Mouse (Mus musculus): Measurements from ENCODE around the gene Tes.

Tes gene

DNA sequence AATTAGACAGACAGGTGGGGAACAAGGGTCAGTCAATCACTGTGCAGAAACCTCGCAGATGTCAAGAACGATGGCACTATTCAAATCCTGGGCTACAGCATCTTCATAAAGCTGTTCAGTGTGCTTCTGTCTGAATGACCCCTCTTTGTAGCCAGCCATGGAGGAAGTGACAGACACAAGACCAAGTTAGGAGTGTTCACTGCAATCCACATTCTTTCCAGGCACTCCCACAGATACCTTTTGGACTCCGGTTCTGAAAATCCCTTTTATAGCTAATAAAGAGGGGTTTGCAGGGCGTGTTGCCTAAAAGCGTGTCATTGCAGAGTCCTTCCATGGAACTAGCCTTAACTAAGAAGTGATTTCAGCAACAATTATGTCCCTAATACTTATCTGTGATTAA lies 14.9 kb downstream of the Tes start:
- no peak for DNase-seq

DNA sequence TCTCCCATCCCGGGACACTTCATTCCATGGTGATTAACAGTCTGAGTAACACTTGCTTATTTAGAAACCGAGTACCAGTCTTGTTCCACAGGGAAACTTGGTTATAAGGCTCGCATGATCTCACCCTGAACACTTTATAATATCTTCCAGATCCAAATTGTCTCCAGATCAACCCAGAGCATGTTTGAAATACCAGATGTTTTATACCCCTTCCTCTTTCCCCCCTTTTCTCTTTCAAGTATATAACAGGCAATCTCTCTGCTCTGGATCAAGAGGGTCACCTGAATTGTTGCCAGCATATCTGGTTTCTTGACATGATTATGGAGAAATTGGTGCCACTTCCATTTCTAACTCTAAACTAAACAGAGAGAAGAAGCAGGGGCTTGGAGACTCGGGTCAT lies 17.3 kb downstream of the Tes start:
- no peak for DNase-seq

DNA sequence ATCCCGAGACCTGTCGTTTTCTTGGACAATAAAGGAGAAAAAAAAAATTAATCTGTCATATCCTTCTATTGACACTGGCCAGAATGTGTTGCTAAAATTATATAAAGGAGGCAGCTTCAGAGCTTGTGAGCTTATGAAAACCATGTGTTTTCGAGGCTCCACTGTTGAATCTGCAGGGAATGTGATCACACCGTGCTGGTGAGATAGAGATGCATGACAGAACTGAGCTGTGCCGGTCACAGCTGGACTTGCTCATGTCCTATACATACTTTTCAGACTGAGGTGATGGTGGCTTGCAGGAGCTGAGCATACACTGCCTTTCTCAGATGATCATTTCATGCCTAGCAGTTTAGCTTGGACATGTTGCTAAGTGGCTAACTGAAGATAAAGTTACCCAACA lies 17.9 kb downstream of the Tes start:
- DNase-seq = no peak

DNA sequence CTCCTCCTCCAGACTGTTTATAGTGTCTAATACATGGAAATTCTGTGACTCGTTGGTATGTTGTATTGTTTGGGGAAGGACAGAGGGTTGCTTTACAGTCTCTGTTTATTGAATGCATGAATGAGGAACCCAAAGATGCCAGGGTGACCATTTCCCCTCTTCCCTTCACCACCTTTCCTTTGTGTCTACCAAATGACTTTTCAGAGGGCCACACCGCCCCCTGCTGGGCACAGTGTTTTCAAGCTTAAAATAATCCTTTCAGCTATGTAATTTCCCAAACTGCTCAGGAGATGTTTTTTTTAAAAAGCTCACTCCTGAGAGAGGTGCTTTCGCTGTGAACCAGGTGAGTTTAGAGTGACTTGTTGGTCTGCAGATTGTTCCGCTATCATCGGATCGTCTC lies 22.5 kb downstream of the Tes start:
- DNase-seq = peak; percentile 71

DNA sequence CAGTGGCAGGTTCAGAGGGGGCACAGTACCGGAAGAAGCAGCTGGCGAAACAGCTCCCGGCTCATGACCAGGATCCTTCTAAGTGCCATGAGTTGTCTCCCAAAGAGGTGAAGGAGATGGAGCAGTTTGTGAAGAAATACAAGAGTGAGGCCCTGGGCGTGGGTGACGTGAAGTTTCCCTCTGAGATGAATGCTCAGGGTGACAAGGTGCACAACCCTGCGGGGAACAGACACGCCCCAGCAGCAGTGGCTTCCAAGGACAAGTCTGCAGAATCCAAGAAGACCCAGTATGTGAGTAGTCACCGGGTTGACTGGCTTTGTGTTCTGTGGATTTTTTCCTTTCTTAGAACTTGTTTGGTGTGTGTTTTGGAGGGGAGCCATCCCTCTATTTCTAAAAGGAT lies 32.4 kb downstream of the Tes start:
- no peak for DNase-seq

DNA sequence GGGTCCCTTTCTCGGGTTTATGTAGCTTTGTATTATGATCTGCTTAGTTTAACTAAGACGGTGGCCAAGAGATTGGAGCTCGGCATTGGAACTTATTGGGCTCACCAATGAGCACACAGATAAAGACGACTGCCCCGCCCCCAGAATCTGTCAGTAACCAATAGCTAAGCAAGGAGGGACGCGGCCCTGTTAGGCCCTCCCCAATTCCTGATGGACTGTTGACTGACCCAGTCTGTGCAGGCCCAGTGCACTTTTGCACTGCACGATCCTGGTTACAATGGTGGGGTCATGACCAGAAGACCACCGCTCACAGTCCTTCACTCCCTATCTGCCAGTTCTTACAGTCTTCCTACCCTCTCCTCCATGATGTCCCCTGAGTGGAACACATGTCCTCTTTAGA lies 33.6 kb downstream of the Tes start:
- DNase-seq = no peak

DNA sequence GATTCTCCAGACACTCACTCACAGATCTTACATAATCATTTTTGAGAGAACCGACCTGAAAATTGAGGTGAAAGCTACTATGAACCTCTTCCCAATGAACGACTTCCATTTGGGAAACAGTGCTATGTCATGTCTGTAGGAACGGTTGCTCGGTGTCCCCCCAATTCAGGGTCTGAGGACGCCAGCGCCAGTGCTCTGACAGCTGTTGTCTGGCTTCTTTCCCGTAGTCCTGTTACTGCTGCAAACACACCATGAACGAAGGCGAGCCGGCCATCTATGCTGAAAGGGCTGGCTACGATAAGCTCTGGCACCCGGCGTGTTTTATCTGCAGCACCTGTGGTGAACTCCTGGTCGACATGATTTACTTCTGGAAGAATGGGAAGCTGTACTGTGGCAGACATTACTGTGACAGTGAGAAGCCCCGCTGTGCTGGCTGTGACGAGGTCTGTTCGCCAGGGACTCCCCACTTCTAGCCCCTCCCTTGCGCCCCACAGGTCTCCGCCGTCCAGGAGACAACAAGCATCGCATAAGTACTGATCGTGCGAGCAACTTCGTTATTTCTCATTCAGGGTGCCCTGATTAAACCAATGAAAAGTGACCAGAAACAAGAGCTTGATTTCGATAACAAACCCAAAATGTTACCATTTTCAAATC lies 34.7 kb downstream of the Tes start:
- no peak for DNase-seq

DNA sequence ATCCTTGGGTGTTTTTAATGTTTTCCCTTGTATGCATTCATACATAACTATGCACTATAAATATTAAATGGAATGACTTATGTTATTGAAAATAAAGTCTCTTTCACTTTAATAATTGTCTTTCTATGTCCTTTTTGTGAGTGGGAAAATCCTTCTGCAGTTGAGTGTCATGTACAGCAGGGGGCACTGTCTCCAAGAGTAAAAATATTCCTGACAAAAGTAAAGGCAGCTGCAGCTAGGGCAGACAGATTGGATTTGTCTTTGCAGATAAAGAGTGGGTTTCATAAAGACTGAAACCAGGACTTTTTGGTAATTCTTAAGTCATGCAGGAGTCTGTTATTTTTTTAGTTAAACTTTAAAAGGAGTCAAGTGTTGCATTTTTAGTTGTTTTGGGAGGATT lies 40.8 kb downstream of the Tes start:
- DNase-seq = peak; percentile 12

DNA sequence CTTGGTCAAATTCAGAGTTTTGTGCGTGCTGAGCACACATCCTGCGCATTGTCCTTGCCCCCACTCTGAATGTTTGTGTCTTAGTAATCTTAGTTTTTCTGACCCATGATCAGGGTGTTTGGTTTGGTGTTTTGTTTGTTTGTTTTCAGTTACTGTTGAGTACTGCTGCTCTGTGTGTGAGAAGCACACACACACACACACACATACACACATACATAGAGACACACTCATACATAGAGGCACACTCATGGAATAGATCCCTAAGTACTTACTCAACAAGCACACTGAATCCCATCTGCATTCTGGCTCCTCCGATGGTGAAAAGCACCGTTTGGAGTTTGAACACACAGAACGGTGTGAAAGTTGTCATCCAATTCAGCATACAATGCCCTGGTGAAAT lies 41.5 kb downstream of the Tes start:
- DNase-seq = no peak

DNA sequence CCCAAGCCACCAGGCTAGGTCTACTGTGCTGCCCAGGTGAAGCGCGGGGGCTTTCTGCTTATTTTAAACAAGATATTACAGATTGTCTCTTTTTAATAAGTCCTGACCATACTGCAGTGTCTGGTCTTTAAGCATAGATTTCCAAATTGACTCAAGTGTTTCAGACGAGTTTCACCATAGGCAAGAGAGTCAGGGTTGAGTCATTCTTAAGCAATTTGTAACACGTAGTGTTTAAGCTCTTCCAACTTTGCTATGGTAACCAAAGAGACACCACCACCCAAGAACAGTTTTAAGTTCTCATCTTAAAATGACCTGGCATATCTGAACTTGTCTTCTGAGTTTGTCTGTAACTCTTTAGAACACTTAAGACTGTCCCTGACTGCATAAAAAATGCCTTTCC lies 44.3 kb downstream of the Tes start:
- DNase-seq = no peak

DNA sequence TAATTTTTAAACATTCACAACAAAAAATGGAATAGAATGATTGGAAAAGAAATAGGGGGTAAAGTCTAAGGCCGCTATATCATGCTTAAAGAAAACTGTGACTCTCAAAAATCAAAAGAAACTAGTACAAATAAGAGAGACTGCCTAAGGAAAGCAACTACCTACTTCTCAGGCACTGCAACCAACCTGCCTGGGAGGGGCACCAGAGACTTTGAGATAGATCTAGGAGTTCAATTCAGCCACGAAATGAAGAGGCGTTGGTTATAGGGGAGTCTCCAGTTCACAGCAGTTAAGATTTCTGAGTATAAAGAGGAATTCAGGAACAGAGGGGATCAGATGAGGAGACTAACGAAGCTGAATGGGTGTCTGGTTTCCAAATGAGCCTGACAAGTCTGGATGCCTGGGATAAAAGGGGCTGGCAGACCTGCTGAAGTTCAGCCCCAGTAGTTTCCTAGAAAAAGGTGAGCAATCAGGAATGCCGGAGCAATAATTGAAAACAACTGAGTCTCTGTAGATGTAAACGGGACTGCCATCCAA lies 45.7 kb downstream of the Tes start:
- no peak for DNase-seq

DNA sequence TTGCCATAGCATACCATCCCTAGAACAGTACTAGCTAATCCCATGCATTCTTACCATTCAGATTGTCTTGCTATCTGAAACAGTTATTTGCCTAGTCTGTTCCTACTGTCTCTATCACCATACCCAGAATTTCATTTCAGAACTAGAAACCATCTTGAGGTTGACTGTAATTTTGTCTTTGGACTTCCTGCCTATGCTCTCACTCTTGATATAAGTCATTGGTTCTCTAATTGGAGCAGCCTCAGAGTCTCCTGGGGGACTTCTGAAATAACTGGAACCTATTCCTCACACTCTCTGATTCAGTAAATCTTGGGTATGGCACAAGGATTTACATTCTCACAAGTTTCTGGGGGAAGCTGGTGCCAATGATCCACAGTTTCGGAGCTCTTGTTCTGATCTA lies 47.1 kb downstream of the Tes start:
- DNase-seq = no peak

DNA sequence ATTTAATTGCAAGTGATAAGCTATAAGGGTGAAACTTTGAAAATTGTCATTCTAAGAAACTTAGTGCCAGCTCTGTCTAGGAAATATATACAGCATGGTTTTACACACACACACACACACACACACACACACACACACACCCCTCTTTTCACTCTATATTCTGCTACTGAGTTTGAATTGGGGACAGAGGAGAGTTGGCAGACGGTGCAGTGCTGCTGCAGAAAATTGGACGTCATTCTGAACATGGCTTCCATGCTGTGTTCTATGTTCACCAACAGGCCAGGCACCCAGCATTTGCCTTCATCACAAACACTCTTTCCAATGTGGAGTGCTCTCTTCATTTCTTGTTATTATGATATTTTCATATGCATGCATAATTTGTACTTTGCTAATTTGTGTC lies 48.0 kb downstream of the Tes start:
- DNase-seq = no peak

DNA sequence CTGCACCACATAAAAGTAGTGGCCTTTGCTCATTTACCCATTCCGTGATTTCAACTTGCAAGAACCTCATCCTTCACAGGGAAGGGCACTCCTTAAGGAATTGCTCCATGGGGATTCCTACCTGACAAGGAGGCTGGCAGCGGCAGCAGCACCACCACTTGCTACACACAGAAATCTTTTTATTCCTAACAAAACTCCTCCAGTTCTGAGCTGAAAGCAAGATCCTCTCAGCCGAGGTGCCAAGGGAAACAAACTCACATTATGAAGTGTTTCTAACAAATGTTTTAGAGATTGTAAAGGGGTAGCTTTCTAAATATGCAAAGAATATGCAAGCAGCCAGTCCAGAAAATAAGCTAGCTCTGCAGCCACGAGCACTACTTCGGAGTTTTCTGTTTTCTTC lies 49.6 kb downstream of the Tes start:
- no peak for DNase-seq

DNA sequence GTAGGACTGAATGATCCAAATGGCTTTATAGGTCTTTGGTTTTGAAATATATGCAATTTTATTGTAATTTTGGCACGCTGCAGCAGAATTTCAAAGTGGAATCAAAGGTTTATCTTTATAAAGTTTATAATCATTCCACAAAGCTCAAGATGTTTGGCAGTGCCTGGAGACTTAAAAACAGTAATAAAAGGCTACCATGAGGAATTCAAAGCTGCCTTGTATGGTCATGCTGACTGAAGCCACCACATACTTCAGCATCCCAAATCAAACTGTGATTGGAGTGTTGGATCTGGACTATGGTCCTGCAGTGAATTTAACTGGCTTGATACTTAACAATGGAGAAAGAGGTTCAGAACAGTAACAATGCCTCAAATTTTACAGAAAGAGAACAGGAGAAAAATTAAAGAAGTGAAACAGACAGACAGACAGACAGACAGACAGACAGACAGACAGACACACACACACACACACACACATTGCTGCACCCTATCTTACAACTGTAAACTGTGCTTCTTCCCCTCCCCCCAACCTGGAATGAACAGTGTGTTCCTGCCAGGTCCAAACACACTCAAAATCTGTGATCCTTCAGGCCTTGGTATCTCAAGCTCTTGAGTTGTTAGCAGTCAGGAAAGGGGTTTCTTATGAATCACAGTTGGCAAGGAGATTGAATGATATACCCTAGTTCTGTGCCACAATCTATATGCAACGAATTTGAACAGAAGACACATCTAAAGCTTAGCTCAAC lies 50.3 kb downstream of the Tes start:
- no peak for DNase-seq

DNA sequence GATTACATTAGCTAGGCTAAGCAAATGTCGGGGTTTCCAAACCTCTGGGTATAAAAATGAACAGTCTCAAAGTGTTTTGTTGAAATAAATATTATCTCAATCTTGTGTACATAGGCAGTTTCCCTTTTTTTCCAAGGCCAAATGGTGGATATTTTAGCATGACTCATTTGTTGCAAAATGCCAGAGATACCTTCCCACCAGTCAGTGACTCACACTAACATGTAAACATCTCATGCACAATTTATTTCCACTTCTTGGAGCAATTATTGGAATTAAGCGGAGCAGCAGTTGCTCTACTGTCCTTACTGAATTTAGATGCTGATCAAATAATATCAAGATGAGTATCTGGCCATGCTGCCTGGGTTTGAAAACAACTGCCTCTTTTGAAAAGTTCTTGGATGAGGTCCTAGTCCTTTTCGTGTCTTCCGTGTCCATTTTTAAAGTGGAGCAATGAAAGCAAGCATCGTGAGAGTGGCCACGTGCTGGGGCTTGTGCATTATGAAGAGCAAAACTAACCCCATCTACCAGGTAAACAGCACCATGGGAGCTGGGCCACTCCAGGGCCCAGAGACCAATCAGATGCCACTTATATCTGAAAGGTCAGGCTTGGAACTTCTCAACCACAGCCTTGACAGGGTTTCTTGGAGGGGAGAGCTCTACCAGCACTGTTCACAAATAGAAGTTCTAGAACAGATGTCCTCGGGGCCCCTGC lies 54.7 kb downstream of the Tes start:
- no peak for DNase-seq

DNA sequence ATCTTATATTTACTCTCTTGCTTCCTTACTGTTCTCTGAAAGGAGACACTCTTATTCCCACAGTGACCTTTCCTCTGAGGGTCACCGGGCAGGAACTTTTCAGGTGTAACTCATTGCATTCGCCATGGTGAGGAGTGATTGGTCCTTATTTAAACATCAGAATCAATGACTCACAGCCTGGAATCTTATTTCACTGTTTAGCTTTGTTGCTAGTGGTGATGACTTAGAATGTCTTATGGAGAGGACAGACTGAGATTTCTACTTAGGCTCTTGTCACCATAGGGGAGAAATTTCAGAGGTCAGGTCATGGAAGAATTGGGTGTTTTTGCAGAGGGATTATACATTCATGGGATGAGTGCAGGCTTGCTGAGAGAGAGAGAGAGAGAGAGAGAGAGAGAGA lies 75.1 kb downstream of the Tes start:
- DNase-seq = no peak

DNA sequence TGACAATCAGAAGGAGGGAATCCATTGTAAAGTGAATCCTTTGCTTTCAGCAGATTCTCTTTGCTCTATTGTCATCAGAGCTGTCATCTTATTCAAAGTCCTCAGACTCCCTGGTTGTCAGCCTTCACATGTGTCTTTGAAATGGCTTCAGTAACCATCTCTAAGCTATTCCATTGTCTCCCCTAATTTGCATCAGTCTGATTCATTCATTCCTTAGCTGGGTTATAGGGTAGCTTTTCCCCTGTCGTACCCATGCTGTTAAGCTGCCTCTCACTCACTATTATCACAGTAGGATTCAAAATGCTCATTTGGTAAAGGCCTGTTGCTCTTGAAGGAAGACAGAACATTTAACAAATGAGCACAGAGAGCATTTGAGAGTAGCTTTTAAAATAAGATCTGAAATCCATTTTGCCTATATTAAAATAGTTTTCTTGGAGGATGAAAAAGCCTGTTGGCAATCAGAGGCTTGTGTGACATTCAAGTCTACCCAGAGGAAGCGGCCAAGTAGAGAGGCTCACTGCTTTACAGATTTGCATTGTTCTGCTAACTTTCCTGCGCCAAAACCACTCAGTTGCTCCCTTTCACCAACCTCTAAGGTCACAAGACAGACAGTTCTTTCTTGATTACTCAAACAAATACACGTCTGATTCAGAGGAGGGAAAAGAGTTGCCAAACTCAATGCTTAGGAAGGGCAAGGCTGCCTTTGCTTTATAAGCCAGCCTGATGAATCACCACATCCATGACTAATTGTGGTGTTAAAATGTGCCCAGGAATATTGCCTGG lies 77.8 kb downstream of the Tes start:
- DNase-seq = no peak

DNA sequence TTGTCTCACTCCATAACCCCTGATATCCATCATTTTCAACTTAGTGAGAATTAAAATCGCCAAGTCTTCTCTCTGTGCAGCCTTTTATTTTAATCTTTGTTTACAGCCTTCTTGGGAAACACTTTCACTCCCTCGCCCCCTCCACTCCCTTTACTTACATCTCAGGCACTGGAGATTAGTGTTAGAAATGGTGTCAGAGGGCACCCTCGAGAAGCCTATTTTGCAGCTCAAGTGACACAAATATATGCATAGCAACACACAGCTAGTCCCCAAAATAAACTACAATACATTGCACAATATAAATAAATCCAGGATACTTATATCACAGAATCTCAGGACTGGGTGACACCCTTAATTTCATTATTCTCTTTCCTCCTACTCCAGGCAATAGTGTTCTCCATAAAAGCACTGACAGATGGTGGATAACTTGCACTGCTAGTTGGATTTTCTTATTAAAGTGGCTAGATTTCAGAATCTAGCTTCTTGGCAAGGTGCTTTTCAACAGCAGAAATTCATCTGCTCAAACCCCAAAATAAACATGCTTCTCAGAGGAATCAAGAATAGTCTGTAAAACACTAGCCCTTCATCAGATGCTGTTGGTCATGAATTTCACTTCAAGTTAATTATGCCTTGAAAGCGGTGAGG lies 86.2 kb downstream of the Tes start:
- no peak for DNase-seq

DNA sequence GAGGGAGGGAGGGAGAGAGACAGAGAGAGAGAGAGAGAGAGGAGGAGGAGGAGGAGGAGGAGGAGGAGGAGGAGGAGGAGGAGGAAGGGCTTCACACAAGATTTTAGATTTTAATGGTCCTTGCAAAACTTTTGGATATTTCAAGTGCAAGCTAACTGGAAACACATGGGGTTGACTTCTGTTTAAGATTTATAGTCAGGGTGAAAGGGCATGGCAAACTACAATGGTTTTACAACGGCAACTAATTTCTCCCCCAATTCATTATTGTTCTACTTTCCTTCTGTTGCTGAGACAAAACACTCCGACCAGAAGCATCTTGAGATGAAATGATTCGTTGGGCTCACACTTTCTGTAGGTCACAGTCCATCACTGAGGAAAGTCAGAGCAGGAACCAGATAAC lies 87.6 kb downstream of the Tes start:
- no peak for DNase-seq

Measured in liver (tissue).